Mouse (Mus musculus) neural tube, embryonic 12.5 days (tissue): Measurements from ENCODE around the gene Vwa2. TPM values are rescaled to one million over a fixed set of nuclear protein-coding genes. Genes with fewer than 3 reads are reported as not detected.

ENCODE experiments used
- ATAC-seq: fragments of 200-750 bp; cut with Nextera tagmentation; 2 replicates; pipeline ENCODE4 v1.8.0; 2017; ENCODE audit warnings: low read depth, mild to moderate bottlenecking, moderate TSS enrichment, moderate library complexity; ENCODE audit not compliant: low FRiP score
- H3K27ac ChIP-seq: fragments of 300-500 bp; sonication (generic); 2 replicates; pipeline ENCODE4 v1.5.1; 2016
- H3K27me3 ChIP-seq: fragments of 300-500 bp; sonication (generic); replicated peaks from 2 replicates; pipeline ENCODE4 v1.6.1; 2016; ENCODE audit warnings: mild to moderate bottlenecking
- H3K36me3 ChIP-seq: fragments of 300-500 bp; sonication (generic); 2 replicates; pipeline ENCODE4 v1.6.1; 2016; ENCODE audit warnings: mild to moderate bottlenecking
- H3K4me1 ChIP-seq: fragments of 300-500 bp; sonication (generic); 2 replicates; pipeline ENCODE4 v1.6.1; 2016
- H3K4me2 ChIP-seq: fragments of 300-500 bp; sonication (generic); replicated peaks from 2 replicates; pipeline ENCODE4 v1.6.1; 2016; ENCODE audit warnings: mild to moderate bottlenecking
- H3K4me3 ChIP-seq: fragments of 300-500 bp; sonication (generic); 2 replicates; pipeline ENCODE4 v1.5.1; 2016
- H3K9ac ChIP-seq: fragments of 300-500 bp; sonication (generic); 2 replicates; pipeline ENCODE4 v1.6.1; 2016; ENCODE audit warnings: mild to moderate bottlenecking
- H3K9me3 ChIP-seq: fragments of 300-500 bp; sonication (generic); 2 replicates; pipeline ENCODE4 v1.6.1; 2016; ENCODE audit warnings: mild to moderate bottlenecking
- WGBS: fragments of 180-500 bp; shearing (Covaris S2); methylation state at CpG from one replicate; pipeline ENCODE4 v1.1.7; 2016; 5-methylcytosine and 5-hydroxymethylcytosine counted together
- polyA plus RNA-seq: library from polyadenylated mRNA; unstranded; fragments of >200 nt; fragmentation: Nextera tagmentation; extraction: Ambion mirVana; gene quantifications from 2 replicates; pipeline ENCODE4 v1.2.1, GENCODE M21; 2016

The Vwa2 gene
- polyA plus RNA-seq, 1 experiment from 2014 or later: 1.5 TPM

- 67% methylated on average over 11 of the region's 11 CpGs for WGBS
Observed at GRCm38 (mm10) chr19:56910561-56910960, 36.5 kb downstream of the Vwa2 start.

DNA sequence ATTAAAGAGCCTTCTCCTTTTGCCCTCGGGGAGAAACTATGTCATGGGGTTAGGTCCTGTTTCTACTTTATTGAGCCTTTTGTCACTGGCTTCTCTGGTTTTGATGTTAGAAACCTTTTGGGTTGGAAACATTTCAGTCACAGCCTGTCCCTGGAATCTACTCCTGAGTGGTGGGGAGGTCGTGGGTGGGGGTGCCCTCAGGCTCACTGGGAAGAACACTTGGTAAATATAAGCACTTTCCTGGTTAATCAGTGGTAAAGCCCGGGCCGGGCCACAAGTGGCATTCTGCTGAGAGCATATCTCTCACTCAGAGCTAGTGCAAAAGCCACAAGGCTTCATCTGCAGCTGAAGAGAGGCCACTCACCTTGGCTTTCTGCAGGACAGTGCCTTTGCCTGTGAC lies 39.7 kb downstream of the Vwa2 start:
- Histone ChIP-seq H3K4me2 (no peak overlapping the region), H3K4me1 (0 out of 2 replicates have a peak, but pooled peaks cover 3% of the 10 kb centered on the region), H3K9ac (no peak overlapping the region), H3K36me3 (peaks cover 3% of the 10 kb centered on the region; the same call in 1 of the 2 replicates), H3K9me3 (0 out of 2 replicates have a peak, but pooled peaks cover 5% of the 10 kb centered on the region), H3K27me3 (no peaks in the 10 kb centered on the region), H3K4me3 (no peak overlapping the region), H3K27ac (no peak overlapping the region)
- ATAC-seq: no peak
- 86% methylated on average over 4 of the region's 4 CpGs for WGBS

More at GRCm38 (mm10) chr19:56910561-56910960, 36.5 kb downstream of the Vwa2 start:
- no peak overlapping the region for H3K27ac ChIP-seq
- H3K4me2 ChIP-seq: no peak overlapping the region
- H3K27me3 ChIP-seq: no peaks in the 10 kb centered on the region
- no peak overlapping the region for H3K4me3 ChIP-seq
- 0 out of 2 replicates have a peak, but pooled peaks cover 5% of the 10 kb centered on the region for H3K4me1 ChIP-seq
- H3K36me3 ChIP-seq: peaks cover 3% of the 10 kb centered on the region; the same call in 1 of the 2 replicates
- 0 out of 2 replicates have a peak, but pooled peaks cover 5% of the 10 kb centered on the region for H3K9me3 ChIP-seq
- ATAC-seq: no peak
- no peak overlapping the region for H3K9ac ChIP-seq

- H3K4me2 ChIP-seq: no peak overlapping the region
- H3K9me3 ChIP-seq: 0 out of 2 replicates have a peak, but pooled peaks cover 5% of the 10 kb centered on the region
- no peak overlapping the region for H3K9ac ChIP-seq
- no peaks in the 10 kb centered on the region for H3K27me3 ChIP-seq
- H3K4me1 ChIP-seq: no peaks in the 10 kb centered on the region
- H3K27ac ChIP-seq: no peak overlapping the region
- 93% methylated on average over 3 of the region's 3 CpGs for WGBS
- H3K4me3 ChIP-seq: no peak overlapping the region
- H3K36me3 ChIP-seq: peaks cover 3% of the 10 kb centered on the region; the same call in 1 of the 2 replicates
- no peak for ATAC-seq
Observed at GRCm38 (mm10) chr19:56914658-56915057, 40.6 kb downstream of the Vwa2 start.

GRCm38 (mm10) chr19:56915084-56915483 lies 41.0 kb downstream of the Vwa2 start:
- Histone ChIP-seq H3K4me2 (no peak overlapping the region), H3K27ac (no peak overlapping the region), H3K9me3 (0 out of 2 replicates have a peak, but pooled peaks cover 5% of the 10 kb centered on the region), H3K27me3 (no peaks in the 10 kb centered on the region), H3K9ac (no peak overlapping the region), H3K4me3 (no peak overlapping the region), H3K36me3 (peaks cover 3% of the 10 kb centered on the region; the same call in 1 of the 2 replicates), H3K4me1 (no peaks in the 10 kb centered on the region)
- 52% methylated on average over 6 of the region's 6 CpGs for WGBS
- no peak for ATAC-seq

DNA sequence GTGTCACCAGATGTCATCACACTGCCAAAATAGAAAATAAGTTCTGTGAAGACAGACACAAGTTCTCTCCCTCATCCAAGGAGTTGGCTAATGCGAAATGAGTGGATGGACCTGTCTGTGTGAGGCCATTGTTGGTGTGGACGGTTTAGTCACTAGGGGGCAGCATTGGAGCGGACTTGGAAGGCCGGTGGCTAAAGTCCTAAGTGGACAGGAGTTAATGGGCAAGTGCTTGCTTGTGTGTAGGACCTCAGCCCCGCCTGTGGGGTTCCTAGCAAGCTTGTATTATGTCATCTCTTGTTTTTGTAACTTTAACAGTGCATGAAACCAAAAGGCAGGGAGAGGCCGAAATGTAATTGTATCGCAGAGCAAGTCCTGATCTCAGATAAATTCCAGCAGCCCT lies 45.6 kb downstream of the Vwa2 start:
- Histone ChIP-seq H3K27ac (no peak overlapping the region), H3K4me1 (no peaks in the 10 kb centered on the region), H3K27me3 (no peaks in the 10 kb centered on the region), H3K9ac (no peak overlapping the region), H3K9me3 (0 out of 2 replicates have a peak, but pooled peaks cover 2% of the 10 kb centered on the region), H3K4me2 (no peak overlapping the region), H3K36me3 (no peaks in the 10 kb centered on the region), H3K4me3 (no peak overlapping the region)
- WGBS: 24% methylated on average over 7 of the region's 7 CpGs
- peak; percentile 61; the same call in 1 of the 2 replicates for ATAC-seq

DNA sequence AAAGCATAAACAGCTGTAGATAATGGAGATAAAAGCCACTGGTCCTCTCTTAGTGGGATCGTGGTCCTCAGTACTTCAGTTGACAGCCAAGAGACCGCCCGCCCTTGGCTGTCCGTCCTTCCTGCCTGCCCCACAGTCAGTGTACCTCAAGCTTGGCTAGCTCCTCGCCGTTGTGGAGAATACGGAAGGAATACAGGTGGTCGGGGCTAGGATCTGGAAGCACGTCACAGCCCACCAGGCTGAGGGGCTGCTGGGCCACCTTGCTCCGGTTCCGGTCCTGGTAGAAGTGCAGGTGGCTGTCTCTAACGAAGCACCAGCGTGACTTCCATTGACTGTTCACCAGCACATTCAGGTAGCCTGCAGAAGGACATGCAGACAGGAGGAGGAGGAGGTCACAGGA lies 46.2 kb downstream of the Vwa2 start:
- Histone ChIP-seq H3K27ac (no peak overlapping the region), H3K9me3 (no peaks in the 10 kb centered on the region), H3K9ac (no peak overlapping the region), H3K4me3 (no peak overlapping the region), H3K27me3 (no peaks in the 10 kb centered on the region), H3K4me2 (no peak overlapping the region), H3K36me3 (no peaks in the 10 kb centered on the region), H3K4me1 (no peaks in the 10 kb centered on the region)
- ATAC-seq: no peak
- 94% methylated on average over 13 of the region's 13 CpGs for WGBS

DNA sequence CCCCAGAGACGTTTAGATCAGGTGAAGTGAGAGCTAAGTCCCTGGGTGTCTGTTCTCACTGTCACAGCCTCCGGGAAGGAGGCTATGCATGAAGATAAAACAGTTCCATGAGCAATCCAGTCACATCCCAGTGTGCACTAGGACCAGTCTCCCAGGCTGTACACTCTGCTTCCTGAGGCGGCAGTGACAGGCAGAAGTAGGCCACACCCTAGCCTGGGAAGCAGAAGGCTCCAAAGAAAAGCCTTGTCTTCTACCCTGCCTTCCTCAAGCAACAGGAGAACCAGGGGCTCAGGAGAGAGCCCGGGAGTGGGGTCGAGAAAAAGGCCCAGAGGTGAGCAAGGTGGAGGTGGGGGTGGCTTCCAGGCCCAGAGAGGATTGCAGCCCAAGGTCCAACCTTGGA lies 47.7 kb downstream of the Vwa2 start:
- no peak overlapping the region for H3K4me3 ChIP-seq
- 78% methylated on average over 5 of the region's 5 CpGs for WGBS
- ATAC-seq: no peak

DNA sequence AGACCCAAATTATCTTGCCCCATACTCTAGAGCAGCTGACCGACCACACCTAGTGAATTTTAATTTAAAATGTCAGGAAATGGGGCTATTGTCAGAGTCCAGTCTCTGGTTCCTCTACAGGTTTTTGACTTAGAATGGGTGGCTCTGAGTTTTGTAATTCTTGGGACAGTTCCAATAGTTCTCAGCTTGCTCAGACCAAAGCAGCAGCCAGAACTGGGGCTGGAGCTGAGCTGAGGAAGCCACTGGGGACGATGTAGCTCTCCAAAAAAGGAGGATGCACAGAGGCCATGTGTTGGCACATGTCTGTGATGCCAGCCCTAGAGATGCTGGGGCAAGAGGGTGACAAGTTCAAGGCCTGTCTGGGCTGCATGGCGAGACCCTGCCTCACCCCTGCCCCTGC lies 55.3 kb downstream of the Vwa2 start:
- no peaks in the 10 kb centered on the region for H3K27me3 ChIP-seq
- no peaks in the 10 kb centered on the region for H3K36me3 ChIP-seq
- H3K27ac ChIP-seq: no peak overlapping the region
- H3K4me1 ChIP-seq: no peaks in the 10 kb centered on the region
- H3K9me3 ChIP-seq: no peaks in the 10 kb centered on the region
- no peak for ATAC-seq
- H3K4me2 ChIP-seq: no peak overlapping the region
- 84% methylated on average over 3 of the region's 3 CpGs for WGBS
- no peak overlapping the region for H3K9ac ChIP-seq
- H3K4me3 ChIP-seq: no peak overlapping the region

More for the DNA sequence above, 47.7 kb downstream of the Vwa2 start:
- H3K4me1 ChIP-seq: no peaks in the 10 kb centered on the region
- no peak overlapping the region for H3K27ac ChIP-seq
- H3K9ac ChIP-seq: no peak overlapping the region
- no peaks in the 10 kb centered on the region for H3K36me3 ChIP-seq
- no peaks in the 10 kb centered on the region for H3K9me3 ChIP-seq
- H3K4me2 ChIP-seq: no peak overlapping the region
- H3K27me3 ChIP-seq: no peaks in the 10 kb centered on the region

DNA sequence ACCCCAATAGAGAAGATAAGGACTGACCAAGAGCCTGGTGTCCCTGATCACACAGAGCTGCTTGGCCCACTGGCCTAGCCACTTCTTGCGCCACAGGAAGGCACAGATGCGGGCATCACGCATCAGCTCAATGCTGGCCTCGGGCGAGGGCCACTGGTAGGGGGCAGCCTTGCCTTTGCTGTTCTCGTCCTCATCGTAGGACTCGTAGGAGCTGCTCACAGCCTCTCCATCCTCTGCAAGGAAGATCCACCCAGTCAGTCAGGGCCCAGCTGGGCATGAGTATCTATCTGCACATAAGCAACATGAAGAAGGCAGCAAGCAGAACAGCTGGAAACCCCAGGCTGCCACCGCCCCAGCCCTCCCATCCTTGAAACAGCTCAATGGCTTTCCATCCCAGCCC lies 56.0 kb downstream of the Vwa2 start:
- H3K4me2 ChIP-seq: no peak overlapping the region
- H3K36me3 ChIP-seq: no peaks in the 10 kb centered on the region
- H3K9ac ChIP-seq: no peak overlapping the region
- 82% methylated on average over 9 of the region's 9 CpGs for WGBS
- H3K4me1 ChIP-seq: no peaks in the 10 kb centered on the region
- H3K27me3 ChIP-seq: no peaks in the 10 kb centered on the region
- H3K9me3 ChIP-seq: no peaks in the 10 kb centered on the region
- no peak overlapping the region for H3K27ac ChIP-seq
- no peak overlapping the region for H3K4me3 ChIP-seq
- no peak for ATAC-seq

- Histone ChIP-seq H3K4me1 (no peaks in the 10 kb centered on the region), H3K36me3 (no peaks in the 10 kb centered on the region), H3K4me2 (no peak overlapping the region), H3K27ac (no peak overlapping the region), H3K9ac (no peak overlapping the region), H3K27me3 (no peaks in the 10 kb centered on the region), H3K4me3 (no peak overlapping the region), H3K9me3 (no peaks in the 10 kb centered on the region)
- WGBS: 81% methylated on average over 3 of the region's 3 CpGs
- ATAC-seq: no peak
Observed at GRCm38 (mm10) chr19:56933800-56934199, 59.8 kb downstream of the Vwa2 start.

GRCm38 (mm10) chr19:56935111-56935510 lies 61.1 kb downstream of the Vwa2 start:
- Histone ChIP-seq H3K4me3 (no peak overlapping the region), H3K9me3 (no peaks in the 10 kb centered on the region), H3K27me3 (no peaks in the 10 kb centered on the region), H3K4me1 (no peaks in the 10 kb centered on the region), H3K36me3 (no peaks in the 10 kb centered on the region), H3K9ac (no peak overlapping the region), H3K27ac (no peak overlapping the region), H3K4me2 (no peak overlapping the region)
- WGBS: 89% methylated on average over 6 of the region's 6 CpGs
- no peak for ATAC-seq

- no peak for ATAC-seq
- no peak overlapping the region for H3K27ac ChIP-seq
- H3K36me3 ChIP-seq: no peaks in the 10 kb centered on the region
- no peak overlapping the region for H3K4me3 ChIP-seq
- no peak overlapping the region for H3K9ac ChIP-seq
- H3K9me3 ChIP-seq: no peaks in the 10 kb centered on the region
- 85% methylated on average over 7 of the region's 7 CpGs for WGBS
- H3K27me3 ChIP-seq: no peaks in the 10 kb centered on the region
- no peaks in the 10 kb centered on the region for H3K4me1 ChIP-seq
- H3K4me2 ChIP-seq: no peak overlapping the region
Observed at GRCm38 (mm10) chr19:56935777-56936176, 61.7 kb downstream of the Vwa2 start.

DNA sequence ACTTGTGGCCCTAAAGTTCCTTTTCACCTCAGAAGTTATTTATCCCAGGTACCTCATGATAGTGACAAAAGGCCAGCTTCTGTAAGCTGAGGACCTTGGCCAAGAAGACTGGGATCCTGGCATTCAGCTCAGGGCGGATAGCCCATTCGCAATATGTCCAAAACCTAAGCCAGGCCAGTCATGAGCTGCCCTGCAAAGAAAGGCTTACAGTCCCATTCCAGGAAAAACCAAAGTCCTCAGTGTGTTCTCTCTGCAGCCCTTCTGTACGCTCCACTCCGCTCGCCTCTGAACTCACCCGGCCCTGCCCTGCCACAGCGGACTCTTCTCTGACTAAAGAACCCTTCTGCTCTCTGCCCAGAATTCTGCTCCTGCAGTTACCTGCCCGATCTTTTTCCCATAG lies 62.2 kb downstream of the Vwa2 start:
- 97% methylated on average over 8 of the region's 8 CpGs for WGBS
- Histone ChIP-seq H3K27ac (no peak overlapping the region), H3K36me3 (no peaks in the 10 kb centered on the region), H3K4me2 (no peak overlapping the region), H3K4me1 (no peaks in the 10 kb centered on the region), H3K4me3 (no peak overlapping the region), H3K9ac (no peak overlapping the region), H3K9me3 (no peaks in the 10 kb centered on the region), H3K27me3 (no peaks in the 10 kb centered on the region)
- no peak for ATAC-seq
